Mouse (Mus musculus) intestine, postnatal 0 days (tissue): ENCODE data around the gene Tnfsf13. TPM values are rescaled to one million over a fixed set of nuclear protein-coding genes. Genes with fewer than 3 reads are reported as not detected.

Source experiments
- ATAC-seq: fragments of 200-750 bp; cut with Nextera tagmentation; 2 replicates; pipeline ENCODE4 v1.8.0; 2017; ENCODE audit warnings: mild to moderate bottlenecking, moderate TSS enrichment, moderate library complexity
- H3K27ac ChIP-seq: fragments of 300-500 bp; sonication (generic); 2 replicates; pipeline ENCODE4 v1.5.1; 2014; ENCODE audit warnings: mild to moderate bottlenecking, low read depth, low read length, moderate library complexity
- H3K27me3 ChIP-seq: fragments of 300-500 bp; sonication (generic); replicated peaks from 2 replicates; pipeline ENCODE4 v1.6.1; 2014; ENCODE audit warnings: low read length, mixed read lengths; ENCODE audit not compliant: control insufficient read depth, insufficient read depth
- H3K36me3 ChIP-seq: fragments of 300-500 bp; sonication (generic); 2 replicates; pipeline ENCODE4 v1.6.1; 2014; ENCODE audit warnings: mild to moderate bottlenecking, moderate library complexity; ENCODE audit not compliant: control insufficient read depth, insufficient read depth
- H3K4me1 ChIP-seq: fragments of 300-500 bp; sonication (generic); replicated peaks from 2 replicates; pipeline ENCODE4 v1.6.1; 2014; ENCODE audit warnings: antibody characterized with exemption, low read length, mixed read lengths; ENCODE audit not compliant: control insufficient read depth, insufficient read depth
- H3K4me2 ChIP-seq: fragments of 300-500 bp; sonication (generic); replicated peaks from 2 replicates; pipeline ENCODE4 v1.6.1; 2014; ENCODE audit warnings: low read depth, mild to moderate bottlenecking, moderate library complexity
- H3K4me3 ChIP-seq: fragments of 300-500 bp; sonication (generic); 2 replicates; pipeline ENCODE4 v1.5.1; 2014; ENCODE audit warnings: low read depth, low read length
- H3K9ac ChIP-seq: fragments of 300-500 bp; sonication (generic); 2 replicates; pipeline ENCODE4 v1.6.1; 2014; ENCODE audit warnings: mild to moderate bottlenecking, low read depth, low read length
- H3K9me3 ChIP-seq: fragments of 300-500 bp; sonication (generic); 2 replicates; pipeline ENCODE4 v1.6.1; 2016; ENCODE audit warnings: mixed run types; ENCODE audit not compliant: control insufficient read depth
- CTCF ChIP-seq: sonication (generic); IDR thresholded peaks from 2 replicates; pipeline ENCODE4 v1.5.1; 2016; ENCODE audit warnings: low read depth, mild to moderate bottlenecking, control low read depth, antibody characterized with exemption, moderate library complexity
- WGBS: fragments of 180-500 bp; shearing (Covaris S2); extraction: QIAGEN DNeasy Blood & Tissue Kit; methylation state at CpG from one replicate; pipeline ENCODE4 v1.1.7; 2014; 5-methylcytosine and 5-hydroxymethylcytosine counted together
- polyA plus RNA-seq: library from polyadenylated mRNA; unstranded; fragments of >200 nt; fragmentation: Nextera tagmentation; extraction: Ambion mirVana; gene quantifications from 2 replicates; pipeline ENCODE4 v1.2.1, GENCODE M21; 2015

Gene Tnfsf13
- polyA plus RNA-seq, 1 experiment from 2014 or later, result 1.6 TPM

- H3K4me2 ChIP-seq, result no peak overlapping the region
- no peak for ATAC-seq
- WGBS, result 72% methylated on average over 6 of the region's 6 CpGs
Observed at GRCm38 (mm10) chr11:69719423-69719822, 33.8 kb upstream of the Tnfsf13 start.

DNA sequence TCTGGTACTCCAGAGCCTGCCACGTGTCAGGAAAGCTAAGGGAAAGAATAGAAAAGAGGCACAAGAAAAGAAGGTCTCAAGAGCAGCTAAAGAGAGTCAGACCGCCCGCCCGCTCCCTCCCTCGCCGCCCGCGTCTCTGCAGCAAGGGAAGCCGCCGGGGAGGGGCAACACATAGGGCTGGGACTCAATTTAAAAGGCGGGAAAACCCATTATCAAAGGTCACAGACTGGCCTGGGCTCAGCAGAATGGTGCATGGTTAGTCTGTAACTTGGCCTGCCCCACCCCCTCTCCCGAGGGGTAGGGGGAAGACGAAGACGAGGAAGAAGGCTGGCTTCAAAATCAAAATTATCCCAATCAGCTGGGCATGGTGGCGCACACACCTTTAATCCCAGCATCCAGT, 33.1 kb upstream of the Tnfsf13 start:
- H3K27me3 ChIP-seq, result no peaks in the 10 kb centered on the region
- no peak overlapping the region for H3K4me3 ChIP-seq
- no peak overlapping the region for H3K9ac ChIP-seq
- H3K27ac ChIP-seq, result no peak overlapping the region
- 17% methylated on average over 15 of the region's 15 CpGs for WGBS
- no peaks in the 10 kb centered on the region for H3K9me3 ChIP-seq
- no peak for ATAC-seq
- TF ChIP-seq CTCF, result no peak
- H3K4me1 ChIP-seq, result no peaks in the 10 kb centered on the region
- H3K36me3 ChIP-seq, result no peaks in the 10 kb centered on the region
- peak overlapping the region; percentile 13; the same call in 1 of the 2 replicates for H3K4me2 ChIP-seq

More at GRCm38 (mm10) chr11:69719423-69719822, 33.8 kb upstream of the Tnfsf13 start:
- Histone ChIP-seq H3K9me3 (no peaks in the 10 kb centered on the region), H3K4me3 (no peak overlapping the region), H3K27ac (no peak overlapping the region), H3K36me3 (no peaks in the 10 kb centered on the region), H3K9ac (no peak overlapping the region), H3K4me1 (no peaks in the 10 kb centered on the region), H3K27me3 (no peaks in the 10 kb centered on the region)
- TF ChIP-seq CTCF, result 0 out of 2 replicates have a peak, but pooled peaks have one; percentile 27

DNA sequence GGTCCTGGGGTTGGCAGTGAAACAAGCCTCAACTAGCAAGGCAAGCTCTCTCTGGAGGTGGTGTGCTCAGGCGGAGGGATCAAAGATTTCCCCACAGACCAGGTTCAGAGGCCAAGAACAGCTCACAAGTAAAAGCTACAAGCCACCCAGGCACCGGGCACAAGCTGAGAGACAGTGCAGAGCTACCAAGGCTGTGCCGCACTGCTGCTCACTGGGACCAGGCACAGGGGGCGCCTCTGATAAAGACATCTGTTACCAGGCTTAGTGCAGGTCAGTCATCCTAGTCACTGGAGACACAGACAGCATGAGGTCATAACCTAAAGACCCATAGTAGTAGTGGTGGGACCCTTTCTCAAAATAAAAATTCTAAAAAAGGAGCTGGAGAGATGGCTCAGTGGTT, 31.4 kb upstream of the Tnfsf13 start:
- Histone ChIP-seq H3K9me3 (no peaks in the 10 kb centered on the region), H3K4me1 (no peaks in the 10 kb centered on the region), H3K27me3 (no peaks in the 10 kb centered on the region), H3K27ac (no peak overlapping the region), H3K4me3 (no peak overlapping the region), H3K9ac (no peak overlapping the region), H3K4me2 (no peak overlapping the region), H3K36me3 (no peaks in the 10 kb centered on the region)
- no peak for ATAC-seq
- 71% methylated on average over 4 of the region's 4 CpGs for WGBS
- TF ChIP-seq CTCF, result no peak

- no peaks in the 10 kb centered on the region for H3K4me1 ChIP-seq
- WGBS, result 11% methylated on average over 5 of the region's 5 CpGs
- no peak overlapping the region for H3K9ac ChIP-seq
- ATAC-seq, result no peak
- no peak for TF ChIP-seq CTCF
- no peaks in the 10 kb centered on the region for H3K27me3 ChIP-seq
- no peak overlapping the region for H3K27ac ChIP-seq
- no peak overlapping the region for H3K4me2 ChIP-seq
- no peaks in the 10 kb centered on the region for H3K9me3 ChIP-seq
- no peak overlapping the region for H3K4me3 ChIP-seq
- no peaks in the 10 kb centered on the region for H3K36me3 ChIP-seq
Observed at GRCm38 (mm10) chr11:69715929-69716328, 30.3 kb upstream of the Tnfsf13 start.

GRCm38 (mm10) chr11:69715482-69715881, 29.9 kb upstream of the Tnfsf13 start:
- H3K4me2 ChIP-seq, result no peak overlapping the region
- no peaks in the 10 kb centered on the region for H3K36me3 ChIP-seq
- 55% methylated on average over 9 of the region's 9 CpGs for WGBS
- H3K9ac ChIP-seq, result no peak overlapping the region
- no peaks in the 10 kb centered on the region for H3K4me1 ChIP-seq
- no peaks in the 10 kb centered on the region for H3K27me3 ChIP-seq
- no peaks in the 10 kb centered on the region for H3K9me3 ChIP-seq
- ATAC-seq, result no peak
- TF ChIP-seq CTCF, result peak; percentile 74
- H3K4me3 ChIP-seq, result no peak overlapping the region
- no peak overlapping the region for H3K27ac ChIP-seq

GRCm38 (mm10) chr11:69714636-69715329, 29.2 kb upstream of the Tnfsf13 start:
- TF ChIP-seq CTCF, result no peak
- H3K27ac ChIP-seq, result no peak overlapping the region
- no peak overlapping the region for H3K4me2 ChIP-seq

More at GRCm38 (mm10) chr11:69714636-69715329, 29.2 kb upstream of the Tnfsf13 start:
- Histone ChIP-seq H3K9ac (no peak overlapping the region), H3K4me3 (no peak overlapping the region), H3K4me1 (no peaks in the 10 kb centered on the region), H3K36me3 (no peaks in the 10 kb centered on the region), H3K27me3 (no peaks in the 10 kb centered on the region), H3K9me3 (no peaks in the 10 kb centered on the region)
- peak; percentile 31; the same call in 1 of the 2 replicates for ATAC-seq
- WGBS, result 65% methylated on average over 18 of the region's 18 CpGs
